Mouse (Mus musculus): ENCODE measurements at regions not wholly inside any gene's neighbourhood (a gene's known extent, or its start where the extent isn't known, plus 50 kb on each side); places are given as distances from the start of the nearest gene placed in this dataset.

- no peak for DNase-seq
These were observed 449.7 kb downstream of the Insc start for GRCm38 (mm10) chr7:115192992-115193761.

- no peak for DNase-seq
These were observed 461.4 kb downstream of the Insc start for GRCm38 (mm10) chr7:115204916-115205315.

GRCm38 (mm10) chr7:115206479-115207134 is 463.1 kb downstream of the Insc start:
- DNase-seq: no peak

GRCm38 (mm10) chr7:115208781-115209180 is 465.3 kb downstream of the Insc start:
- DNase-seq: no peak

- no peak for DNase-seq
These were observed 466.5 kb downstream of the Insc start for GRCm38 (mm10) chr7:115210012-115210411.

- peak; percentile 46 for DNase-seq
These were observed 473.3 kb downstream of the Insc start for GRCm38 (mm10) chr7:115216838-115217237.

GRCm38 (mm10) chr7:115217255-115217654 is 473.8 kb downstream of the Insc start:
- DNase-seq: peak; percentile 0

GRCm38 (mm10) chr7:115217712-115218111 is 474.2 kb downstream of the Insc start:
- DNase-seq: no peak

- DNase-seq: no peak
These were observed 475.2 kb downstream of the Insc start for GRCm38 (mm10) chr7:115218596-115219180.

- no peak for DNase-seq
These were observed 479.1 kb downstream of the Insc start for GRCm38 (mm10) chr7:115222642-115223041.

GRCm38 (mm10) chr7:115230525-115230924 is 487.0 kb downstream of the Insc start:
- no peak for DNase-seq

- no peak for DNase-seq
These were observed 490.4 kb downstream of the Insc start for GRCm38 (mm10) chr7:115233850-115234436.

GRCm38 (mm10) chr7:115237131-115237530 is 493.6 kb downstream of the Insc start:
- DNase-seq: no peak

- DNase-seq: no peak
These were observed 508.3 kb downstream of the Insc start for GRCm38 (mm10) chr7:115251591-115252369.

- no peak for DNase-seq
These were observed 508.9 kb downstream of the Insc start for GRCm38 (mm10) chr7:115252370-115252750.

- no peak for DNase-seq
These were observed 515.1 kb downstream of the Insc start for GRCm38 (mm10) chr7:115258626-115259025.

GRCm38 (mm10) chr7:115263082-115263481 is 519.6 kb downstream of the Insc start:
- no peak for DNase-seq

GRCm38 (mm10) chr7:115266141-115266540 is 522.6 kb downstream of the Insc start:
- no peak for DNase-seq

- DNase-seq: no peak
These were observed 527.3 kb downstream of the Insc start for GRCm38 (mm10) chr7:115270803-115271202.

GRCm38 (mm10) chr7:115274836-115275235 is 531.3 kb downstream of the Insc start:
- DNase-seq: no peak

- no peak for DNase-seq
These were observed 547.4 kb downstream of the Insc start for GRCm38 (mm10) chr7:115290801-115291417.

GRCm38 (mm10) chr7:115294655-115295230 is 551.2 kb downstream of the Insc start:
- no peak for DNase-seq
